Mouse (Mus musculus) adrenal gland, postnatal 36 days (tissue): ENCODE measurements at regions not wholly inside any gene's neighbourhood (a gene's known extent, or its start where the extent isn't known, plus 50 kb on each side); places are given as distances from the start of the nearest gene placed in this dataset.
A peak's percentile ranks its signal among the peaks of the same experiment; 100 is the strongest.
"Not testable (repeated sequence)": the region's sequence is repeated elsewhere in the genome, so short reads cannot be mapped to it uniquely, and the experiment has no call there.

Experiments used
- DNase-seq, 2 experiments: peaks; one replicate each; pipeline ENCODE4 v3.0.0; 2021; ENCODE audit warnings: mixed read lengths in 1 of 2

GRCm38 (mm10) chr14:36155757-36156156 lies 61.0 kb downstream of the 4930474N05Rik start:
- no peak for DNase-seq

GRCm38 (mm10) chr14:36156175-36156574 lies 61.5 kb downstream of the 4930474N05Rik start:
- DNase-seq = no peak

- no peak for DNase-seq
These were observed 89.0 kb downstream of the 4930474N05Rik start for GRCm38 (mm10) chr14:36183701-36184100.

GRCm38 (mm10) chr14:36196517-36196916 lies 101.8 kb downstream of the 4930474N05Rik start:
- no peak for DNase-seq

- no peak for DNase-seq
These were observed 103.7 kb downstream of the 4930474N05Rik start for GRCm38 (mm10) chr14:36198396-36198795.

GRCm38 (mm10) chr14:36203855-36204254 lies 109.1 kb downstream of the 4930474N05Rik start:
- no peak for DNase-seq

- peak; percentile 36 to 64 for DNase-seq
These were observed 118.1 kb downstream of the 4930474N05Rik start for GRCm38 (mm10) chr14:36212830-36213229.

GRCm38 (mm10) chr14:36245849-36246248 lies 151.1 kb downstream of the 4930474N05Rik start:
- no peak for DNase-seq

GRCm38 (mm10) chr14:36262126-36262525 lies 167.4 kb downstream of the 4930474N05Rik start:
- DNase-seq = no peak

- no peak for DNase-seq
These were observed 189.2 kb downstream of the 4930474N05Rik start for GRCm38 (mm10) chr14:36283825-36284414.

- DNase-seq = no peak
These were observed 194.1 kb downstream of the 4930474N05Rik start for GRCm38 (mm10) chr14:36288697-36289286.

- no peak for DNase-seq
These were observed 215.6 kb downstream of the 4930474N05Rik start for GRCm38 (mm10) chr14:36310324-36310723.

GRCm38 (mm10) chr14:36314673-36315072 lies 220.0 kb downstream of the 4930474N05Rik start:
- not testable (repeated sequence) for DNase-seq

- DNase-seq = no peak
These were observed 221.8 kb downstream of the 4930474N05Rik start for GRCm38 (mm10) chr14:36316418-36317111.

- no peak for DNase-seq
These were observed 233.7 kb downstream of the 4930474N05Rik start for GRCm38 (mm10) chr14:36328258-36328891.

- no peak for DNase-seq
These were observed 246.1 kb downstream of the 4930474N05Rik start for GRCm38 (mm10) chr14:36340832-36341231.
